Mouse (Mus musculus) urinary bladder, postnatal 10 days (tissue): ENCODE results near the gene Celf3.

Experiments used
- DNase-seq: peaks from one replicate; pipeline ENCODE4 v3.0.0; 2022; ENCODE audit warnings: low spot score

Gene Celf3

DNA sequence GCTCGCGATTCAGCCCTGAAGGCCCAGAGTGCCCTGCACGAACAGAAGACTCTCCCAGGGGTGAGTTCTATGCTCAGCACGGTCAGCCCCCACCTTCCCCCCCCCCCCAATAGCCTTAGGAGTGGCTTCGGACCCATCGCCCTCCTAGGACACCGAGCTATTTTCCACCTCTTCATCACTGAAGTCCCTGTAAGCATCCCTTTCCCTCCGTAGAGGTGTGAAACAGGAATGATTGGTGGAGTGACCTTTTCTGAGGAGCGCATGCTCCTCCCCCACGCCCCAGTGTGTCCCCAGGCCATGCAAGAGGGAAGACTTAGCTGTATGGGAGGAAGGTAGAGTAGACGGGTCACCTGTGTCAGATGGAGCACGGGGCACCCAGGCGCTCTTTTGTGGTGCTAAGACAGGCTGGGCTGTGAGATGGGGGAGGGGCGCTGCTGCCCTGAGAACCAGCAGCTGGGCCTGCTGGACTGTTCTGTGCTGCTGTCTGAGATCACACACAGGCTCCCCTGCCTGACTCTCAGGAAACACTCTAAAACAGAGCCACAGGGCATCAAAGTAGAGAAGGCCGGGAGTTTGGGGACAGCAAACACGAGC, 2.3 kb downstream of the Celf3 start, which contains the start of gene Riiad1:
Gene Riiad1 (minus strand): TSS at position 51 of the 594 bp plus-strand sequence.
- no peak for DNase-seq

- DNase-seq, result no peak
These were observed 3.3 kb downstream of the Celf3 start for GRCm38 (mm10) chr3:94481429-94481828.

DNA sequence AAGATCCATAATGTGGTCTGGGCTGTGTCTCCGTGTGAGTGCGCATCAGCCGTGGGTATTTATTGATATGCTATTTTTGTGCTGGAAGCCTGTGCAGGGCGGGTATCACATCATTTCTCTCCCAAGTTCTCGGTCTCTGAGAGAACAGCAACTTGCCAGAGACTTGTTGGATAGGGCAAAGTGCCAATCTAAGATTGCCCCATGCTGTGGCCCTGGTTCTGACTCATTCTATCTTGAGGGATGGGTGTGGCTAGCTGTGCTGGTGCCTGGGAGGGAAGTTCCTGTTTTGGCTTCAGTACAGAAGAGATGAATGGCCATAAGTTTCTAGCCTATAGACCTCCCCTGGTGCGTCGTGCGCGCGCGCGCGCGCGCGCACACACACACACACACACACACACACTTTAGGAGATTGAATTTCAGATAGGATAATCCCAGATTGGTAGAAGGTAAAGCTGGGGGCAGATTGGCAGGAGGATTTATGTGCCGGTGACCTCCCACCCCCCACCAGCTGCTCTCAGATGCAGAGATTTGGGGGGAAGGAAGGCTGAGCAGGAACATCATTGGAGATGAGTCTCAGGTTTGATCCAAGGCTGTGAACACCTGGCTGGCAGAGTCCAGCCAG, 4.8 kb downstream of the Celf3 start:
- DNase-seq, result no peak

DNA sequence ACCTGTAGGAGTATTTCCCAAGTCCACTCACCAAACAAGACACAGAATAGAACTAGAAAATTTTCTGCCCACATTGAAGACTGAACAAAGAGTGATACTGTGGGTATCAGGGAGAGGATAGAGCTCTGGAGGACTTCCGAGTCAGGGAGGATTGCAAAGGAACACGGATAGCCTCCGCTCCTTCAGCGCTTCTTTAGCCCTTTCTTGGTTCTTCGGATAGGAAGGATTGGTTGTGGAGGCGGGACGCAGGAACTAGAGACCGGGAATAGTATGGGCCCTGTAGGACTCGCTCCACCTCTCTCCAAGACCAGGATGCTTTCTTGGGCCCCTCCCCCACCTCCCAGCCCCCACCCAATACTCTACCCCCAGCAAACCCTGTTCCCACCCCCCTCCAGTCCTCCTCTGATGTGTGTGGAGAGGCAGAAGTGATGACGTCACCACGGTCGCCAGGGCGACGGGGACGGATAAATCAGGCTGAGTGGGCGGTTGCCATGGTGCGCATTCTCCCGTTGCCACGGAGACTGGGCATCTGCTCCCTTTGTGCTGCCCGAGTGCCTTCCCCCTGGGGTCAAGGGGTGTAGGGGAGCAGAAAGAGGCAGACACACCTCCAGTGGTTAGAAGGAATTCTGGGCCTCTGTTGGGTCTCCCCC, 5.8 kb downstream of the Celf3 start:
- no peak for DNase-seq

DNA sequence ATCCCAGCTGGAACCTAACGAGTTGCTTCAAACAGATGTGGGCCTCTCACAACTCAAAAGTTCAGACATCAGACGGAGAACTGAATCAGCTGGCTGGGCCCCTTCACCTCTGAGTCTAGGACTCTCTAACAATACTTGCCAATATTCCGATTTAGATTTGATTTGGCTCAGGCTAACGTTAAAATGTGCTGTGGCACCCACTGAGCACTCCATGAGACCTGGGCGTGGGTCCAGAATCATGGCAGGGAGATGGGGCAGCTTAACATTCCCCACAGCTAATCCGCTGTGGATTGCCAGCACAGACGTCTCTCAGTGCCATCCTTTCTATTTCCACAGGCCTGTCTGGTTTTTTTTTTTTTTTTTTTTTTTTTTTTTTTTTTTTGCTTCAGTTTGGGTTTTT, 7.8 kb downstream of the Celf3 start:
- DNase-seq, result no peak

GRCm38 (mm10) chr3:94487581-94487980, 9.5 kb downstream of the Celf3 start:
- DNase-seq, result no peak

GRCm38 (mm10) chr3:94497162-94497561, 19.1 kb downstream of the Celf3 start:
- no peak for DNase-seq

- no peak for DNase-seq
These were observed 24.1 kb downstream of the Celf3 start for GRCm38 (mm10) chr3:94502243-94502642.

DNA sequence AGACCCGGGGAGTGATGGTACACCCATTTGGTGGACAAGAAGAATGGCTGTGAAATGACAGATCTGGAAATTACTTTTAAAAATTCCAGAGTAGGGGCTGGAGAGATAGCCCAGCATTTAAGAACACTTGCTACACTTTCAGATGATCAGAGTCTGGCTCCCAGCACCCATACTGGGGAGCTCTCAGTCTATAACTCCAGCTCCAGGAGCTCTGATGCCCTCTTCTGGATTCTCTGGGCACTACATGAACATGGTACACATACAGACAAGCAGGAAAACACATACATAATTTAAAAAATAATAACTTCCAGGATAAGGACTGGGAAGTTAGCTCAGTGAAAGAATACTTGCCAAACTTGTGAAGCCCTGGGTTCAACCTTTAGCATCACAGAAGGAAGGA, 28.6 kb downstream of the Celf3 start:
- no peak for DNase-seq

GRCm38 (mm10) chr3:94526731-94527130, 48.6 kb downstream of the Celf3 start:
- no peak for DNase-seq

- DNase-seq, result no peak
These were observed 55.9 kb downstream of the Celf3 start for GRCm38 (mm10) chr3:94533968-94534367.

GRCm38 (mm10) chr3:94537187-94537586, 59.1 kb downstream of the Celf3 start:
- no peak for DNase-seq
